Mouse (Mus musculus): ENCODE data around the gene Cdc73. TPM values are rescaled to one million over a fixed set of nuclear protein-coding genes. Genes with fewer than 3 reads are reported as not detected.

Gene Cdc73
- total and polyA plus RNA-seq, 3 experiments: 13.4 to 85.0 (median 21.5) TPM

DNA sequence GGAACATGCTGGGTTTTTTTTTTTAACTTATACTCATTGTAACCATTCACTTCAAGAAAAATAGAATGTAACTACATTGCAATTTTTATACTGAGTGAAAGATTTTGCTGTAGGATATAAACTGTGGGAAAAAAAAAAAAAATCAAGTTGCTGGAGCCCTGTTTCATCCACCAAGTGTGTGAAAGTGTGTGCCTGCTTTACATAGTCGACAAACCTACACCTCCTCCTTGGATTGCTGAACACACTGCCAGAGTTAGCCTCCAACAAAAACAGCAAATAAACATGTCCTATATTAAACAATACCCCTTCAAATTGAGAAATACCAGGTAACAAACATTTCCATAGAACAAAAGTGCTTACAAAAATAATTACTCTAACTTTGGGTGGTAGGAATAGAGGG, 70.3 kb downstream of the Cdc73 start:
- Histone ChIP-seq H3K4me1 (ENCODE audit: control insufficient read depth in 1 of 2, insufficient read depth in 2 of 2) (peaks cover 0 to 9% of the 10 kb centered on the region in 2 experiments; a peak in 2 of 4 replicates), H3K4me2 (ENCODE audit: insufficient read depth, low read depth, poor library complexity, severe bottlenecking) (no peak overlapping the region), H3K27ac (ENCODE audit: insufficient read depth, low read depth) (no peak overlapping the region), H3K36me3 (replicated peaks in 1 of 2; ENCODE audit: control insufficient read depth in 1 of 2, insufficient read depth in 1 of 2, low read length in 1 of 2) (peaks cover 0 to 17% of the 10 kb centered on the region in 2 experiments), H3K9ac (ENCODE audit: insufficient read depth, low read depth) (no peak overlapping the region), H3K9me3 (replicated peaks; ENCODE audit: low read length) (no peaks in the 10 kb centered on the region), H3K4me3 (replicated peaks in 1 of 3; ENCODE audit: low read depth in 2 of 3, low read length in 2 of 3, poor library complexity in 1 of 3) (no peak overlapping the region), H3K27me3 (replicated peaks) (no peaks in the 10 kb centered on the region), H3K79me2 (replicated peaks; ENCODE audit: control insufficient read depth, extremely low read depth, insufficient read depth, poor library complexity, severe bottlenecking) (no peaks in the 10 kb centered on the region; the same call in 1 of the 2 replicates)
- dilution Hi-C loops (cut with MboI; ENCODE audit: extremely low pct_ligation_motif_present, extremely low pct_unique_long_range_greater_than_20kb, low sequenced_read_pairs): no loop called here
- TF ChIP-seq EP300 (IDR thresholded peaks at IDR 0.05; ENCODE audit: low read length) (no peak), CHD1 (IDR thresholded peaks at IDR 0.05; ENCODE audit: low read depth, low read length) (no peak), TBP (conservative IDR thresholded peaks at IDR 0.05; ENCODE audit: low read depth, low read length) (no peak), ZMIZ1 (IDR thresholded peaks at IDR 0.05; ENCODE audit: low read depth, low read length) (no peak), TCF12 (IDR thresholded peaks at IDR 0.05; ENCODE audit: low read depth, low read length) (no peak), BHLHE40 (IDR thresholded peaks at IDR 0.05; ENCODE audit: low read depth, low read length) (no peak), SMC3 (IDR thresholded peaks at IDR 0.05; ENCODE audit: low read depth, low read length) (no peak), NELFE (IDR thresholded peaks at IDR 0.05; ENCODE audit: low read depth, low read length) (no peak), USF2 (conservative IDR thresholded peaks at IDR 0.05; ENCODE audit: low read depth, low read length) (no peak), PAX5 (IDR thresholded peaks at IDR 0.05; ENCODE audit: low read length) (no peak), IRF4 (IDR thresholded peaks at IDR 0.05; ENCODE audit: low read depth, low read length) (no peak), ZKSCAN1 (IDR thresholded peaks at IDR 0.05; ENCODE audit: borderline replicate concordance, low read depth, low read length) (no peak), MYC (IDR thresholded peaks at IDR 0.05; ENCODE audit: low read depth, low read length) (no peak), NRF1 (IDR thresholded peaks at IDR 0.05; ENCODE audit: low read depth, low read length) (no peak), ELF1 (IDR thresholded peaks at IDR 0.05; ENCODE audit: low read depth, low read length) (no peak)
- no peak for DNase-seq (ENCODE audit: extremely low read depth)
- in situ Hi-C loops (cut with MboI; ENCODE audit: low pct_ligation_motif_present, low pct_unique_long_range_greater_than_20kb, low sequenced_read_pairs): no loop called here

DNA sequence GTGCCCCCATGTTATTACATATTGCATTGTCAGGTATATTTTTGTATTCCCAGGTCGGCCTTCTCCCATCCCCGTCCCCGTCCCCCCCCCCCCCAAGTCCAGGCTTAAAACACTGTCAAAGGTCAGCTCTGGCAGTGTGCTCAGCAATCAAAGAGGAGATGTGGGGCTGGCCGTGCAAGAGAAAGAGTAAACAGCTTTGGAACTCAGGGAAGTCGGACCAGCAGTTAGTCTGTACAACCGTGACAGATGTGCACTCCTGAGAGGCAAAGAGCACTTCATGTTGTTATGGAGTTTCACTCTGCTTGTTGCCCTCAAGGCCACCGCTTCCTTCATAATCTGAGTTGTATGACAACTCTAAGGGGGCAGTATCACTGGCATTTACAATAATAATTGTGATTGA, 71.4 kb downstream of the Cdc73 start:
- Histone ChIP-seq H3K4me1 (ENCODE audit: control insufficient read depth in 1 of 2, insufficient read depth in 2 of 2) (peaks cover 0 to 9% of the 10 kb centered on the region in 2 experiments; a peak in 2 of 4 replicates), H3K27ac (ENCODE audit: insufficient read depth, low read depth) (no peak overlapping the region), H3K9me3 (replicated peaks; ENCODE audit: low read length) (no peaks in the 10 kb centered on the region), H3K79me2 (replicated peaks; ENCODE audit: control insufficient read depth, extremely low read depth, insufficient read depth, poor library complexity, severe bottlenecking) (no peaks in the 10 kb centered on the region; the same call in 1 of the 2 replicates), H3K4me3 (replicated peaks in 1 of 3; ENCODE audit: low read depth in 2 of 3, low read length in 2 of 3, poor library complexity in 1 of 3) (no peak overlapping the region), H3K36me3 (replicated peaks in 1 of 2; ENCODE audit: control insufficient read depth in 1 of 2, insufficient read depth in 1 of 2, low read length in 1 of 2) (peaks cover 8 to 22% of the 10 kb centered on the region in 2 experiments), H3K27me3 (replicated peaks) (no peaks in the 10 kb centered on the region), H3K4me2 (ENCODE audit: insufficient read depth, low read depth, poor library complexity, severe bottlenecking) (no peak overlapping the region), H3K9ac (ENCODE audit: insufficient read depth, low read depth) (no peak overlapping the region)
- DNase-seq (ENCODE audit: extremely low read depth): no peak
- in situ Hi-C loops (cut with MboI; ENCODE audit: low pct_ligation_motif_present, low pct_unique_long_range_greater_than_20kb, low sequenced_read_pairs): no loop called here
- dilution Hi-C loops (cut with MboI; ENCODE audit: extremely low pct_ligation_motif_present, extremely low pct_unique_long_range_greater_than_20kb, low sequenced_read_pairs): no loop called here
- no peak for TF ChIP-seq USF1 (IDR thresholded peaks at IDR 0.05; ENCODE audit: low read depth, low read length)
